Mouse (Mus musculus): ENCODE data around the gene Cpt1c. TPM values are rescaled to one million over a fixed set of nuclear protein-coding genes. Genes with fewer than 3 reads are reported as not detected.

Cpt1c gene
- polyA plus RNA-seq, 1 experiment = 73.3 TPM

- Histone ChIP-seq H3K36me3 (ENCODE audit: control insufficient read depth, insufficient read depth, low read length, poor library complexity, severe bottlenecking) (peaks cover 37% of the 10 kb centered on the region), H3K9me3 (replicated peaks; ENCODE audit: control insufficient read depth, insufficient read depth, low read length, poor library complexity, severe bottlenecking) (no peaks in the 10 kb centered on the region)
These were observed 9.7 kb downstream of the Cpt1c start for GRCm38 (mm10) chr7:44964990-44965389.

GRCm38 (mm10) chr7:44962831-44963230 lies 11.8 kb downstream of the Cpt1c start:
- Histone ChIP-seq H3K36me3 (ENCODE audit: control insufficient read depth, insufficient read depth, low read length, poor library complexity, severe bottlenecking) (peaks cover 44% of the 10 kb centered on the region), H3K9ac (ENCODE audit: low read depth, poor library complexity, severe bottlenecking) (no peak overlapping the region)

More at GRCm38 (mm10) chr7:44964990-44965389, 9.7 kb downstream of the Cpt1c start:
- Histone ChIP-seq H3K4me3 (ENCODE audit: low read depth, low read length) (no peak overlapping the region), H3K27ac (ENCODE audit: insufficient read depth, low read length) (no peak overlapping the region), H3K4me1 (ENCODE audit: control insufficient read depth, insufficient read depth, low read length) (no peaks in the 10 kb centered on the region), H3K27me3 (ENCODE audit: control insufficient read depth, insufficient read depth, low read length, poor library complexity, severe bottlenecking) (no peaks in the 10 kb centered on the region), H3K9ac (ENCODE audit: low read depth, poor library complexity, severe bottlenecking) (no peak overlapping the region)
- TF ChIP-seq CTCF (IDR thresholded peaks at IDR 0.05; ENCODE audit: low read depth, low read length) = no peak
- TF ChIP-seq EP300 (IDR thresholded peaks at IDR 0.05; ENCODE audit: insufficient read depth, low read depth, low read length) = no peak
- no peak for TF ChIP-seq POLR2A (IDR thresholded peaks at IDR 0.05; ENCODE audit: insufficient read depth, low read length)

GRCm38 (mm10) chr7:44962337-44962736 lies 12.3 kb downstream of the Cpt1c start:
- H3K9me3 ChIP-seq (replicated peaks; ENCODE audit: control insufficient read depth, insufficient read depth, low read length, poor library complexity, severe bottlenecking) = no peaks in the 10 kb centered on the region
- H3K9ac ChIP-seq (ENCODE audit: low read depth, poor library complexity, severe bottlenecking) = no peak overlapping the region
- TF ChIP-seq POLR2A (IDR thresholded peaks at IDR 0.05; ENCODE audit: insufficient read depth, low read length) (no peak), EP300 (IDR thresholded peaks at IDR 0.05; ENCODE audit: insufficient read depth, low read depth, low read length) (no peak), CTCF (IDR thresholded peaks at IDR 0.05; ENCODE audit: low read depth, low read length) (no peak)
- H3K4me1 ChIP-seq (ENCODE audit: control insufficient read depth, insufficient read depth, low read length) = no peaks in the 10 kb centered on the region
- no peak overlapping the region for H3K4me3 ChIP-seq (ENCODE audit: low read depth, low read length)
- H3K36me3 ChIP-seq (ENCODE audit: control insufficient read depth, insufficient read depth, low read length, poor library complexity, severe bottlenecking) = peaks cover 44% of the 10 kb centered on the region
- H3K27ac ChIP-seq (ENCODE audit: insufficient read depth, low read length) = no peak overlapping the region
- no peaks in the 10 kb centered on the region for H3K27me3 ChIP-seq (ENCODE audit: control insufficient read depth, insufficient read depth, low read length, poor library complexity, severe bottlenecking)

More at GRCm38 (mm10) chr7:44962831-44963230, 11.8 kb downstream of the Cpt1c start:
- H3K27me3 ChIP-seq (ENCODE audit: control insufficient read depth, insufficient read depth, low read length, poor library complexity, severe bottlenecking) = no peaks in the 10 kb centered on the region
- H3K9me3 ChIP-seq (replicated peaks; ENCODE audit: control insufficient read depth, insufficient read depth, low read length, poor library complexity, severe bottlenecking) = no peaks in the 10 kb centered on the region
- H3K4me1 ChIP-seq (ENCODE audit: control insufficient read depth, insufficient read depth, low read length) = no peaks in the 10 kb centered on the region
- no peak for TF ChIP-seq CTCF (IDR thresholded peaks at IDR 0.05; ENCODE audit: low read depth, low read length)
- TF ChIP-seq EP300 (IDR thresholded peaks at IDR 0.05; ENCODE audit: insufficient read depth, low read depth, low read length) = no peak
- no peak for TF ChIP-seq POLR2A (IDR thresholded peaks at IDR 0.05; ENCODE audit: insufficient read depth, low read length)
- no peak overlapping the region for H3K4me3 ChIP-seq (ENCODE audit: low read depth, low read length)
- H3K27ac ChIP-seq (ENCODE audit: insufficient read depth, low read length) = no peak overlapping the region

- TF ChIP-seq EP300 (IDR thresholded peaks at IDR 0.05; ENCODE audit: insufficient read depth, low read depth, low read length) = no peak
- no peak for TF ChIP-seq POLR2A (IDR thresholded peaks at IDR 0.05; ENCODE audit: insufficient read depth, low read length)
- no peak for TF ChIP-seq CTCF (IDR thresholded peaks at IDR 0.05; ENCODE audit: low read depth, low read length)
- Histone ChIP-seq H3K9ac (ENCODE audit: low read depth, poor library complexity, severe bottlenecking) (no peak overlapping the region), H3K27me3 (ENCODE audit: control insufficient read depth, insufficient read depth, low read length, poor library complexity, severe bottlenecking) (no peaks in the 10 kb centered on the region), H3K4me3 (ENCODE audit: low read depth, low read length) (no peak overlapping the region), H3K4me1 (ENCODE audit: control insufficient read depth, insufficient read depth, low read length) (no peaks in the 10 kb centered on the region), H3K9me3 (replicated peaks; ENCODE audit: control insufficient read depth, insufficient read depth, low read length, poor library complexity, severe bottlenecking) (no peaks in the 10 kb centered on the region), H3K36me3 (ENCODE audit: control insufficient read depth, insufficient read depth, low read length, poor library complexity, severe bottlenecking) (peaks cover 38% of the 10 kb centered on the region), H3K27ac (ENCODE audit: insufficient read depth, low read length) (no peak overlapping the region)
These were observed 14.1 kb downstream of the Cpt1c start for GRCm38 (mm10) chr7:44960512-44960910.

- no peak overlapping the region for H3K4me3 ChIP-seq (ENCODE audit: low read depth, low read length)
- H3K9me3 ChIP-seq (replicated peaks; ENCODE audit: control insufficient read depth, insufficient read depth, low read length, poor library complexity, severe bottlenecking) = no peaks in the 10 kb centered on the region
- no peaks in the 10 kb centered on the region for H3K4me1 ChIP-seq (ENCODE audit: control insufficient read depth, insufficient read depth, low read length)
- TF ChIP-seq CTCF (IDR thresholded peaks at IDR 0.05; ENCODE audit: low read depth, low read length) (no peak), POLR2A (IDR thresholded peaks at IDR 0.05; ENCODE audit: insufficient read depth, low read length) (no peak), EP300 (IDR thresholded peaks at IDR 0.05; ENCODE audit: insufficient read depth, low read depth, low read length) (no peak)
- no peaks in the 10 kb centered on the region for H3K27me3 ChIP-seq (ENCODE audit: control insufficient read depth, insufficient read depth, low read length, poor library complexity, severe bottlenecking)
- H3K36me3 ChIP-seq (ENCODE audit: control insufficient read depth, insufficient read depth, low read length, poor library complexity, severe bottlenecking) = peaks cover 33% of the 10 kb centered on the region
- H3K27ac ChIP-seq (ENCODE audit: insufficient read depth, low read length) = no peak overlapping the region
- H3K9ac ChIP-seq (ENCODE audit: low read depth, poor library complexity, severe bottlenecking) = no peak overlapping the region
These were observed 14.7 kb downstream of the Cpt1c start for GRCm38 (mm10) chr7:44959874-44960511.

- Histone ChIP-seq H3K36me3 (ENCODE audit: control insufficient read depth, insufficient read depth, low read length, poor library complexity, severe bottlenecking) (peaks cover 30% of the 10 kb centered on the region), H3K27ac (ENCODE audit: insufficient read depth, low read length) (no peak overlapping the region), H3K4me1 (ENCODE audit: control insufficient read depth, insufficient read depth, low read length) (no peaks in the 10 kb centered on the region), H3K9ac (ENCODE audit: low read depth, poor library complexity, severe bottlenecking) (no peak overlapping the region), H3K4me3 (ENCODE audit: low read depth, low read length) (no peak overlapping the region), H3K27me3 (ENCODE audit: control insufficient read depth, insufficient read depth, low read length, poor library complexity, severe bottlenecking) (no peaks in the 10 kb centered on the region), H3K9me3 (replicated peaks; ENCODE audit: control insufficient read depth, insufficient read depth, low read length, poor library complexity, severe bottlenecking) (no peaks in the 10 kb centered on the region)
- no peak for TF ChIP-seq CTCF (IDR thresholded peaks at IDR 0.05; ENCODE audit: low read depth, low read length)
These were observed 15.4 kb downstream of the Cpt1c start for GRCm38 (mm10) chr7:44959281-44959680.
